Mouse (Mus musculus) MEL (cell line): Measurements from ENCODE around the gene Tnik. TPM values are rescaled to one million over a fixed set of nuclear protein-coding genes. Genes with fewer than 3 reads are reported as not detected.

Source experiments
- DNase-seq: peaks from one replicate; pipeline ENCODE4 v3.0.0; 2011; ENCODE audit warnings: low read depth, low spot score
- H3K27ac ChIP-seq: 2 replicates; pipeline ENCODE4 v1.5.1; 2012; ENCODE audit warnings: low read depth, mild to moderate bottlenecking, control low read depth, low read length, moderate library complexity; ENCODE audit not compliant: control insufficient read depth
- H3K27me3 ChIP-seq, 2 experiments: fragments of 150-350 bp in 1 of 2; sonication (generic) in 1 of 2; 2 replicates each; pipeline ENCODE4 v1.6.1; 2012; ENCODE audit warnings: low read length in 2 of 2, mild to moderate bottlenecking in 2 of 2, improper control_type of control experiment in 1 of 2, moderate library complexity in 1 of 2; ENCODE audit not compliant: insufficient read depth in 2 of 2, control insufficient read depth in 1 of 2
- H3K36me3 ChIP-seq, 2 experiments: 2 replicates each; pipeline ENCODE4 v1.6.1; 2012 to 2014; ENCODE audit warnings: low read length in 2 of 2, improper control_type of control experiment in 1 of 2, inconsistent platforms in 1 of 2, mild to moderate bottlenecking in 1 of 2; ENCODE audit not compliant: insufficient read depth in 2 of 2, control insufficient read depth in 1 of 2
- H3K4me1 ChIP-seq, 2 experiments: fragments of 150-350 bp in 1 of 2; sonication (generic) in 1 of 2; 2 replicates each; pipeline ENCODE4 v1.6.1; 2012; ENCODE audit warnings: low read length in 2 of 2, improper control_type of control experiment in 1 of 2, mild to moderate bottlenecking in 1 of 2; ENCODE audit not compliant: insufficient read depth in 2 of 2, control insufficient read depth in 1 of 2
- H3K4me3 ChIP-seq, 2 experiments: fragments of 150-350 bp in 1 of 2; sonication (generic) in 1 of 2; 2 replicates each; pipeline ENCODE4 v1.5.1; 2012; ENCODE audit warnings: low read depth in 2 of 2, low read length in 2 of 2, mild to moderate bottlenecking in 2 of 2, moderate library complexity in 2 of 2, control low read depth in 1 of 2, improper control_type of control experiment in 1 of 2; ENCODE audit not compliant: control insufficient read depth in 1 of 2, insufficient read depth in 1 of 2
- H3K79me2 ChIP-seq: 2 replicates; pipeline ENCODE4 v1.6.1; 2012; ENCODE audit warnings: mild to moderate bottlenecking, low read length, moderate library complexity; ENCODE audit not compliant: control insufficient read depth, poor library complexity, insufficient read depth
- H3K9ac ChIP-seq: 2 replicates; pipeline ENCODE4 v1.6.1; 2012; ENCODE audit warnings: low read depth, mild to moderate bottlenecking, control low read depth, low read length, moderate library complexity; ENCODE audit not compliant: control insufficient read depth, poor library complexity, severe bottlenecking
- H3K9me3 ChIP-seq: fragments of 150-350 bp; sonication (generic); replicated peaks from 2 replicates; pipeline ENCODE4 v1.6.1; 2012; ENCODE audit warnings: mild to moderate bottlenecking, low read length, improper control_type of control experiment, moderate library complexity; ENCODE audit not compliant: insufficient read depth
- BHLHE40 ChIP-seq: IDR thresholded peaks from 2 replicates; pipeline ENCODE4 v1.6.1; 2012; ENCODE audit warnings: low read depth, mild to moderate bottlenecking, inconsistent platforms, low read length, improper control_type of control experiment, borderline replicate concordance
- CHD1 ChIP-seq: IDR thresholded peaks from 2 replicates; pipeline ENCODE4 v1.6.1; 2012; ENCODE audit warnings: low read depth, mild to moderate bottlenecking, inconsistent platforms, low read length, improper control_type of control experiment
- E2F4 ChIP-seq: IDR thresholded peaks from 2 replicates; pipeline ENCODE4 v1.6.1; 2011; ENCODE audit warnings: low read depth, low read length, improper control_type of control experiment, borderline replicate concordance
- ELF1 ChIP-seq: IDR thresholded peaks from 2 replicates; pipeline ENCODE4 v1.6.1; 2014; ENCODE audit warnings: low read depth, mild to moderate bottlenecking, inconsistent platforms, low read length, improper control_type of control experiment, moderate library complexity
- EP300 ChIP-seq, 2 experiments: IDR thresholded peaks; 2 replicates each; pipeline ENCODE4 v1.6.1; 2011; ENCODE audit warnings: improper control_type of control experiment in 2 of 2, low read length in 2 of 2, low read depth in 1 of 2, mild to moderate bottlenecking in 1 of 2
- ETS1 ChIP-seq: IDR thresholded peaks from 2 replicates; pipeline ENCODE4 v1.6.1; 2012; ENCODE audit warnings: low read depth, mild to moderate bottlenecking, inconsistent platforms, low read length, improper control_type of control experiment, moderate library complexity
- GATA1 ChIP-seq: IDR thresholded peaks from 2 replicates; pipeline ENCODE4 v1.6.1; 2011; ENCODE audit warnings: low read depth, low read length, improper control_type of control experiment
- HCFC1 ChIP-seq: IDR thresholded peaks from 2 replicates; pipeline ENCODE4 v1.6.1; 2012; ENCODE audit warnings: low read depth, mild to moderate bottlenecking, inconsistent platforms, low read length, improper control_type of control experiment, moderate library complexity
- JUND ChIP-seq: IDR thresholded peaks from 2 replicates; pipeline ENCODE4 v1.6.1; 2011; ENCODE audit warnings: low read depth, mild to moderate bottlenecking, improper control_type of control experiment, low read length
- KAT2A ChIP-seq: conservative IDR thresholded peaks from 2 replicates; pipeline ENCODE4 v1.6.1; 2012; ENCODE audit warnings: low read depth, low read length, improper control_type of control experiment, inconsistent platforms
- MAFK ChIP-seq: IDR thresholded peaks from 2 replicates; pipeline ENCODE4 v1.6.1; 2011; ENCODE audit warnings: low read depth, mild to moderate bottlenecking, low read length, improper control_type of control experiment, borderline replicate concordance
- MAX ChIP-seq: IDR thresholded peaks from 2 replicates; pipeline ENCODE4 v1.6.1; 2011; ENCODE audit warnings: low read length, improper control_type of control experiment
- MEF2A ChIP-seq: IDR thresholded peaks from 2 replicates; pipeline ENCODE4 v1.6.1; 2014; ENCODE audit warnings: low read depth, mild to moderate bottlenecking, inconsistent platforms, low read length, improper control_type of control experiment; ENCODE audit not compliant: poor library complexity, insufficient replicate concordance, severe bottlenecking; ENCODE audit errors: extremely low read depth
- MXI1 ChIP-seq: IDR thresholded peaks from 2 replicates; pipeline ENCODE4 v1.6.1; 2011; ENCODE audit warnings: mild to moderate bottlenecking, low read depth, low read length, improper control_type of control experiment
- MYB ChIP-seq: IDR thresholded peaks from 2 replicates; pipeline ENCODE4 v1.6.1; 2011; ENCODE audit warnings: mild to moderate bottlenecking, low read depth, low read length, improper control_type of control experiment
- NELFE ChIP-seq: IDR thresholded peaks from 2 replicates; pipeline ENCODE4 v1.6.1; 2011; ENCODE audit warnings: low read depth, low read length, improper control_type of control experiment
- NRF1 ChIP-seq: IDR thresholded peaks from 2 replicates; pipeline ENCODE4 v1.6.1; 2014; ENCODE audit warnings: low read depth, mild to moderate bottlenecking, inconsistent platforms, low read length, improper control_type of control experiment, moderate library complexity; ENCODE audit not compliant: poor library complexity, insufficient read depth, severe bottlenecking
- RAD21 ChIP-seq: IDR thresholded peaks from 2 replicates; pipeline ENCODE4 v1.6.1; 2011; ENCODE audit warnings: mild to moderate bottlenecking, low read depth, low read length, improper control_type of control experiment
- RCOR1 ChIP-seq: IDR thresholded peaks from 2 replicates; pipeline ENCODE4 v1.6.1; 2012; ENCODE audit warnings: low read depth, mild to moderate bottlenecking, inconsistent platforms, low read length, improper control_type of control experiment
- SIN3A ChIP-seq: IDR thresholded peaks from 2 replicates; pipeline ENCODE4 v1.6.1; 2012; ENCODE audit warnings: low read length, improper control_type of control experiment, inconsistent platforms
- ZMIZ1 ChIP-seq: IDR thresholded peaks from 2 replicates; pipeline ENCODE4 v1.6.1; 2012; ENCODE audit warnings: low read depth, mild to moderate bottlenecking, inconsistent platforms, low read length, improper control_type of control experiment, moderate library complexity
- ZNF384 ChIP-seq: IDR thresholded peaks from 2 replicates; pipeline ENCODE4 v1.6.1; 2012; ENCODE audit warnings: low read depth, mild to moderate bottlenecking, inconsistent platforms, low read length, improper control_type of control experiment
- polyA plus RNA-seq, 2 experiments: library from polyadenylated mRNA; stranded (reverse) in 1 of 2; unstranded in 1 of 2; fragments of >175 nt in 1 of 2; fragments of >200 nt in 1 of 2; gene quantifications; 2 replicates each; pipeline versions ENCODE4 v1.2.1 to v1.2.4; 2012; ENCODE audit warnings: low replicate concordance in 2 of 2, low read depth in 1 of 2; ENCODE audit not compliant: insufficient read length in 2 of 2, insufficient read depth in 1 of 2, missing spikeins in 1 of 2
- total RNA-seq: library from RNA; depleted of rRNA; stranded (reverse); fragments of 300-350 nt; gene quantifications from 2 replicates; pipeline ENCODE4 v1.2.3, GENCODE M21; 2012

The Tnik gene
- total and polyA plus RNA-seq, 3 experiments = 9.9 to 78.4 (median 13.6) TPM

DNA sequence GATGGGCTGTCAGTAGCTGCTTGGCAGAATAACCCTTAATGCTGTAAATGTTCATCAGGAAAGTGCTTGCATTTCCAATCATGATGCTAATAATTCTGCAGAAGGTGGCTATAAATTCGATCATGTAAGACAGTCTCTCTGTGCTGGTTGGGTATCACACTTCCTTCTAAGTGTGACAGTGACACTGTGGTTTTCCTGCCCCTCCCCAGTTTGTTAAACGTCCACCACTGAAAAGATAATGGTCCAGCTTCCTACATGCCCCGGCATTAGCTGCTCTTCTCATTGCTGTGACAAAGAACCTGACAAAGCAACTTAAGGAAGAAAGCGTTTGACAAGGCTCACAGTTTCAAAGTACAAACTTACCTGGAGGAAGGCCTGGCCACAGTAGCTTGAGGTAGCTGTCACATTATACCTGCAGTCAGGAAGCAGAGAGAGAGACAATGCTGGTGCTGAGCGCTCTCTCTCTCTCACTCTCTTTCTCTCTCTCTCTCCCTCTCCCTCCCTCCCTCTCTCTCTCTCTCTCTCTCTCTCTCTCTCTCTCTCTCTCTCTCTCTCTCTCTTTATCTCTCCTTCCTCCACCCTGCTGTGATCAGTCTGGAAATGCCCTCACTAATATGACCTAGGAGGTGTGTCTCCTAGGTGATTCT is 18.6 kb upstream of the Tnik start:
- Histone ChIP-seq H3K27ac (peak overlapping the region; percentile 72), H3K4me3 (peak overlapping the region; percentile 24 to 38)
- TF ChIP-seq ELF1 (no peak), EP300 (IDR thresholded peaks at IDR 0.05; ENCODE audit: low read depth in 1 of 2, low read length in 2 of 2) (peak; percentile 54 to 71), MYB (peak; percentile 66; the same call in 1 of the 2 replicates), RCOR1 (no peak), KAT2A (no peak), GATA1 (peak; percentile 51), JUND (peak; percentile 95), ETS1 (0 out of 2 replicates have a peak, but pooled peaks have one; percentile 37), SIN3A (0 out of 2 replicates have a peak, but pooled peaks have one; percentile 22)
- TF ChIP-seq, all 39 proteins: peak for 6
- peak; percentile 84 for DNase-seq
- Histone ChIP-seq H3K27me3 (no peaks in the 10 kb centered on the region), H3K9ac (peak overlapping the region; percentile 42; the same call in 1 of the 2 replicates), H3K9me3 (no peaks in the 10 kb centered on the region), H3K4me1 (peaks cover 1 to 11% of the 10 kb centered on the region in 2 experiments; a peak in 3 of 4 replicates), H3K79me2 (no peaks in the 10 kb centered on the region), H3K36me3 (peaks cover 0 to 10% of the 10 kb centered on the region in 2 experiments; a peak in 2 of 4 replicates)

DNA sequence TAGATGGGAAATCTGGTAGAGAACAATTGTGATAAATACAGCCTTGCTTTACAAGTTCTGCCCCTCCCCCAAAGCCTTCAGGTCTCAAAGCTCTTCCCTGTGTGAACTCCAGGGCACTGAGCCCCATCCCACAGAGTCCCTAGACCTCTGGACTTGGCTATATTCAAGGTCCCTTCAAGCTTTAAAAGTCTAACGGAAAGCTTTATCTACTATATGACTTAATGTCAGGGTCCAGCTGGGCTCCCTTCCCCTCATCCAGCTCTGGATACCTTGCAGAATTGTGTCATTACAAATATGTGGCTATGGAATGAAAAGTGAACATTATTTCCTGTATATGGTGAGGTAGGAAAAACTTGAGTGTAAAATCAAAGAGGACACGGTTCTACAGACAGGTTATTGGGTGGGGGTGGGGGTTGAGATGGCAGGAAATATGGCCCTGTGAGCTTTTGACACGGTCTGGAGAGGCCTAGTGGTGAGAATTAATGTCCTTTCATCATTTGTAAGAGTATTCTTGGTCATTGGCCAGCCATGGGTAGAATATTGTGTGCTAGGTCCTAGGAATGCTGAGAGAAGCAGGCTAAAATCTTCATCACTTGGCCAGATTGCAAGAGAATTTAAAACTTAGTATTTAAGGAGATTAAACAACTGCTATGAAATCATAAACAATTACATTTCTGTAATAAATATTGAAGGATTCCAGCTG is 14.6 kb upstream of the Tnik start:
- Histone ChIP-seq H3K27ac (no peak overlapping the region), H3K36me3 (peaks cover 0 to 10% of the 10 kb centered on the region in 2 experiments; a peak in 2 of 4 replicates), H3K79me2 (no peaks in the 10 kb centered on the region), H3K9ac (no peak overlapping the region), H3K9me3 (no peaks in the 10 kb centered on the region), H3K27me3 (no peaks in the 10 kb centered on the region), H3K4me1 (peaks cover 1 to 11% of the 10 kb centered on the region in 2 experiments; a peak in 3 of 4 replicates), H3K4me3 (no peak overlapping the region)
- DNase-seq = no peak
- TF ChIP-seq CHD1 (no peak), EP300 (IDR thresholded peaks at IDR 0.05; ENCODE audit: low read depth in 1 of 2, low read length in 2 of 2) (no peak), NELFE (no peak), RCOR1 (no peak), E2F4 (no peak), JUND (no peak), ZMIZ1 (no peak), BHLHE40 (no peak), MAFK (no peak), NRF1 (no peak), HCFC1 (no peak), MEF2A (no peak), MXI1 (no peak), MAX (no peak), GATA1 (no peak), RAD21 (no peak), ZNF384 (no peak)
